Mouse (Mus musculus) WW6 (cell line): ENCODE data around the gene 4833439L19Rik.
"Not testable (repeated sequence)": the region's sequence is repeated elsewhere in the genome, so short reads cannot be mapped to it uniquely, and the experiment has no call there.

Source experiments
- DNase-seq: peaks from one replicate; pipeline ENCODE4 v3.0.0-alpha.2; 2013; ENCODE audit warnings: low read depth, low spot score

Gene 4833439L19Rik

DNA sequence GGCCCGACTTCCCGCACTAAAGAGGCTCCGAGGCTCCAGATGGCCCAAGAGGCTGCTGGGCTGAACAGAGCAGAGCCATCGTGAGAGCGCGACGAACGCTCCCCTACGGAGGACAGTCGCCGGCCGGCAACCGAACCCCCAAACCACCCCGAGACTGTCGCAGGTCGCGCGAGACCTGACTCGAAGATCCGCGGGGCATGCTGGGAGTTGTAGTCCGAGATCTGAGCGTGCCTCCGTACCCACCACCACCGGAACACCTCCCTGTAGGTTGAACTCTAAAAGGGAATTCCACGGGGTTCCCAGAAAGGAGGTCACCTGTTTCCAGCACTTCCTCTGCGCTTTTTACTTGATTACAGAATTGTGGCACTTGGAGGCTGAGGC lies at the start of gene 4833439L19Rik:
Gene 4833439L19Rik, minus strand, starts transcription at position 235 of the 381 bp plus-strand sequence.
- DNase-seq = peak; percentile 83

DNA sequence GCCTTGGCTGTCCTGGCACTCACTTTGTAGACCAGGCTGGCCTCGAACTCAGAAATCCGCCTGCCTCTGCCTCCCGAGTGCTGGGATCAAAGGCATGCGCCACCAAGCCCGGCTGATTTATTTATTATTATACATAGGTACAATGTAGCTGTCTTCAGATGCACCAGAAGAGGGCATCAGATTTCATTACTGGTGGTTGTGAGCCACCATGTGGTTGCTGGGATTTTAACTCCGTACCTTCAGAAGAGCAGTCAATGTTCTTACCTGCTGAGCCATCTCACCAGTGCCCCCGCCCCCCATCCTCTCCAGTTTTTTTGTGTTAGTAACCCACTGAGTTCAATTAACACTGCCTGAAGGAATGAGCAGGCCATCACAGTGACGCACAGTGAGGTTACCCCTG lies 47.9 kb upstream of the 4833439L19Rik start:
- DNase-seq = not testable (repeated sequence)

DNA sequence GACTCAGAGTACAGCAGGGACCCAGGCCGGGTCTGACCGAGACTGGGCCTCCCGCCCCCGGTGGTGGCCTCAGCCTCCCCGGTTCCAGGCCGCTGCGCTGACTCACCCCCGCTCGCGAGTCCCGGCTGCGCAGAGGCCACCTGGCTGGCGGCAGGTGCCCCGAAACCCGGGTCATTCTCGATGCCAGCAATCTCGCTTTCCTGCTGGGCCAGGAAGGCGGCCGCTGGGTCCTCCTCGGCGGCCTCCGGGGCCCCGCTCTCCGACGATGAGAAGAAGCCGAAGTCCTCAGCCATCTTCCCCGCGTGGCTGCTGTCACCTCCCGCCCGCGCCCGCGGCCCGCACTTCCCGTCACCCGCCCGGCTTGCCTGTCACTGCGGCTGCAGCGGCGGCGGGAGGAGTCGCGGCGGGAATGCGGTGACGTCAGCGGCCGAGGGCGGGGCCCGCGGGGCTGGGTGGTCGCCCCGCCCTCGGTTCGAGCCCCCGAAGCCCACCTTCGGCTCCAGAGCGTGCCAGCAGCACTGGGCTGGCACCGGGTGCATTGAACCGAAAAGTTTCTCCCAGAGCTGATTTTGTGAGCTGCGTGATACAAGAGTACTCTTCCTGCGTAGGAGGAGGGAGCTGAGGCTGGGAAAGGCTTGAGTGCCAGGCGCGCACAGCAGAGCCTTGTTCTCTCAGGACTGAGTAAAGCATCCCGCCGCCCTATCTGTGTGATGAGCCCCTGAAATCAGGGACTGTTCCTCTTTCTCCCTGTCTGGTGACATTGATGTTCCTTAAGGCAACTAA lies 45.9 kb upstream of the 4833439L19Rik start, which contains the start of gene Cltb:
Gene Cltb, minus strand, starts transcription at position 373 of the 783 bp plus-strand sequence.
- no peak for DNase-seq

DNA sequence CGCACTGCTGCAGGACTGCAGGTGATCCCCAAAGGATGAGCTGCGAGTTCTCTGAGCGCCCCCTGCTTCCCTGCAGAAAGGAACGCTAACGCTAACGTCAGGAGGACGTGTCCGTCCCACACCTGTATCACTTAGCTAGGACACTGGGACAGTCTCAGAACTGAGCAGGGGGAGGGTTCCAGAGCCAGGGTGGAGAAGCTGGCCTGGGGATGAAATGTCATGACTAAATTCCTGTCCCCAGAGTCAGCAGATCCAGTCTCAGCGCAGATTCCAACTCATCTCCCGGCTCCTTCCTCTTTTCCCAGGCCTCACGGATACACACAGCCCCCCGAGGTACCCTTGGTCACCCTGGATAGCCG lies 45.4 kb upstream of the 4833439L19Rik start:
- DNase-seq = no peak

DNA sequence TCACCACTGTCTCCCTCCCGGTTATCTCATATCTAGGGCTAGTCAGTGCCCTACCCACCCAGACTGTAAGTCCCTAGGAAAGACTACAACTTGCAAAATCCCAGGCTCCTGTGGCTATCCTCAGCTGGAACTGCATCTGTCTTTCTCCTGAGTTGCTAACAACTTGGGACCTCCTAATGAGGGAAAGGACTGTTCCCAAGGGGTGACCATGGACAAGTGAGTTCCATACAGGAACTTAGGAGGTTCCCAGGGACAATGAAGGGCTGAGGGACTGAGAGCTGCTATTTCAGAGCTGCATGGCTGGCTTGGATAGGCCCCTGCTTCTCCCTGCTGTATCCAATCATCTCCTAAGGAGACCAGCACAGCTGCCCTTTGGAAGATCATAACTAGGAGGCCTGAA lies 44.1 kb upstream of the 4833439L19Rik start:
- no peak for DNase-seq

DNA sequence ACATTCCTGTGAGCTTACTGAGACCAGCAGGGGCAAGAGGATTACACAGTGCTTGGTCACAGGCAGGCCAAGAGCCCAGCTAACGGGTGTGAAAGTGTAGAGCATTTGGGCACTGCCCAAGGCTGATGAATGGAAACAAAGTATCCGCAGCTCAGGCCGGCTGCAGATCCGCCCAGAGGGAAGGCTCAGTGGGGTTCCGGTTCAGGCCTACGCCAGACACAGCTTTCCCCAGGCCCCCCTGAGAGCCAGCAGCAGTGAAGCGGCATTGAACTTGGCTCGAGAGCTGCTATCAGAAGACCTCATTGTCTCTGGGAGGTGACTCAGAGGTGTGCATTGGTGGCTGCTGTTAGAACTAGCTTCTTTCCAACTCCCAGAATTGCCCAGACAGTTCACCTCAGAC lies 43.4 kb upstream of the 4833439L19Rik start:
- no peak for DNase-seq

DNA sequence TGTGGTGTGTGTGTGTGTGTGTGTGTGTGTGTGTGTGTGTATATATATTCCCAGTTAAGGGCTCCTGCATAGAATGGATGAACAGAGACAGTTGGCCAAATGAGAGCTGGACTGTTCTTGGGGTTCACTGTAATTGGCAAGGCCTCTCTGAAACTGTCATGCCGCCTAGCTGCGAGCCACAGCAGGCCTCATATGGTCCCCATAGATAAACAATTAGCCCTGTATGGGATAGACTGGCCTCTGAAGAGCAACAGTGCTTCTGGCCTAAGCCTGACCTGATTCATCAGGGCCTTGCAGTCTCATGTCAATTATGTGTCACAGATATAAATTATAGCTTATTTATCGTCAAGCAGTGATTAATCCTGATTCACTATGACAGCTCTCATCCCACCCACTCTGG lies 42.8 kb upstream of the 4833439L19Rik start:
- no peak for DNase-seq

DNA sequence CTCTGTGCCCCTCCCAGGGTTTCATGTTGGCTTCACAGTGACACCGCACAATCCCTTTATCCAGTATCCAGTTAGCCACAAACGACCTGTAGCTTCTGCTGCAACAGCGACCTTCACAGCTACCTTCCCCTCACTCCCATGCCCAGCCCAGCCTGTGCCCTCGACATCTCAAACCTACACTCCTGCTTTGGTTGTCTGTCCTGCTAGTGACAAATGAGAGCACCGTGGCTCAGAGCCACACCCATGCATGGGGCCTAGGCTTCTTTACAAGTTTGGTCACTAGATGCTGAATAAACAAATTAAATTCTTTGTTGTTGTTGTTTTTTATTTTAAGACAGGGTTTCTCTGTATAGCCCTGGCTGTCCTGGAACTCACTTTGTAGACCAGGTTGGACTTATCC lies 42.0 kb upstream of the 4833439L19Rik start:
- no peak for DNase-seq

DNA sequence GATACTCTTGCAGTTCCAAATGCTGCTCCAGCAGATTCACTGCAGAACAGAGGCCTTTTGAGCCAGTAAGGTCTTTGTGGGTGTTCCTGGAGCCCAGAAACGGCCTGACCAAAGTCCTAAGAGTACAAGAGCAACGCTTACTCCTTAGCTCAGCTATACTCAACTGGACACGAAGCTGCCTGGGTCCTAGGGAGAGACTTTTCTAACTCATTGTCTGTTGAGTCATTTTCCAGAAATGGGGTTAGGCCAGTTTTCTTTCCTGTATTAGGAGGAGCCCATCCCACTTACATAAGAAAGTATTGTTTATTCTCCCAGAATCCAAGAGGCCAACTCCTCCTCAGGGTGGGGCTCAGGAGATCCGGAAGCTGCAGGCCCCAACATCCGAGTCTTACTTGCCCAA lies 40.2 kb upstream of the 4833439L19Rik start:
- no peak for DNase-seq

DNA sequence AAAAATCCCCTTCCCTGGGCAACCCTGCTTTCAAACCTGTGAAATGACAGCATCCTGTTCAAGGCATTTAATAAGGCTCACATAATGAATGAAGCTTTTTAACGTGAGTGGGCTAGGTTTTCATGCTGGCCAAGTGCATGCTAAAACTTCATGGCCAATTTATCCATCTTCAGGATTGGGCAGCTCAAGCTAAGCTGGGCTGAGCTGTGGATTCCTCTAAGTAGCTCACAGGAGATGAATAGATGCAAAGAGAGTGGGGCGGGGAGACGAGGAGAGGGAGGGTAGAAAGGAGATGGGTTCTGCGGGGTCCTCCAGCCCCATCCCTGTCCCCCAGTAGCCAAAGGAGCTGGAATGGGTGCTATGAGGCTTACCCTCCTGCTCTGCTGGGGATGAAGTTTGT lies 39.0 kb upstream of the 4833439L19Rik start:
- no peak for DNase-seq

DNA sequence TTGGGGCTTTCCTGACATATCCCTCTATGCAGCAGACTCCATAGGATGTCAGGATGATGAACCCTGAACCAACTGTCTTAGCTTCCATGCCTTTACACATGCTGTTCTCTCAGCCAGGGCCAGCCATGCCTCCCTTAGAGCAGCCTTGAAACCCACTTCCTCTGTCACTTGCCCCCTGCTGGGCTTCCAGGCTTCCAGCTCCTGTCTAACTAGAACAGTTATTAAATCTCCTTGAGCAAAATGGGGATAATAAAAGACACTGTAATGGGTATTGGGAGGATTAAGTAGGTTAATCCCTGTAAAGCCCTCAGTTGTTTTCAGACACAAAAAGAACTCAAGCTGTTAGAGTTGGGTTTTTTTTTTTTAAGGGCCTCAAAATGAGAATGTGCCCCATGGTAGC lies 38.3 kb upstream of the 4833439L19Rik start:
- no peak for DNase-seq

DNA sequence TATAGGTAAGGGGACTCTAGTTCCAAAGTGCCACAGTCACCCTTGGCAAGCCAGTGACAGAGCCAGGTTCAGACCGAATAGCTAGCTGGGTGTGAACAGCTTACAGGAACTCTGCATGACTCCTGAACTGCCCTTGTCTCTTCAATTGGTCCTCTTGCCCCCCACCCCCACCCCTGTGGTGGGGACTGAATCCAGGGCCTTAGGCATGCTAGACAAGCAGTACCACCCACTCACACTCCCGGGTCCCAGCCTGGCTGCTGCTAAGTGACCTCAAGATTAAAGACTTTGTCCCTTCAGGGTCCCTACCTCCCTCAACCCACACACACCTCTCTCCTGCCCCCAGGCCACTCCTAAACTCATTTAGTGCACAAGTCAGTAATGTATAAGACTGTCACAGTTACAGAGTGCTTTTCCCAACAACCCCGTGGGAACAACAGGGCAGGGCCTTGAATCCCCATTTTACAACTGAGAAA lies 37.4 kb upstream of the 4833439L19Rik start:
- DNase-seq = no peak

DNA sequence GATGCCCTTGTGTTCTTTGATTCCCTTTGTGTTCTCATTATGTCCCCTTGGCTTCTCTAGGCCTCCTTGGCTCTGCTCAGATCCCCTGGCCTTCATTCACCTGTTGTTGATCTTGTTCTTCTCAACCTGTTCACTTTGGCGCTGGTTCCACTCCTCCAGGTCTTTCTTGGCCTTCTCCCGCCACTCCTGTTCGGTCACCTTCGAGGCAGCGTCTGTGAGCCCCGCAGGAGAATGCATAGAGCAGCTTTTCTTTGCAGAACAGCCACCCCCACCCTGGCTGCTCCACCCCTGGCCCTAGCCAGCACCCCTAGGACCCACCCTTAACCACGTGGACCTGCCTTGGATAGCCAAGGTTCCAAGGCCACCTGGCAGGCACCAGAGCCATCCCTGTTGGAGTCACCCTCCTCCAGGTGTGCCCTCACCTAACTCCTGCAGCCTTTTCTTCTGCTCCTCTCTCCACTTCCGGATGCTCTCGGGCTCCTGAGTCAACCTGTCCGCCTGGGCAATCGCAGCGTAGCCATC lies 33.4 kb upstream of the 4833439L19Rik start:
- no peak for DNase-seq

DNA sequence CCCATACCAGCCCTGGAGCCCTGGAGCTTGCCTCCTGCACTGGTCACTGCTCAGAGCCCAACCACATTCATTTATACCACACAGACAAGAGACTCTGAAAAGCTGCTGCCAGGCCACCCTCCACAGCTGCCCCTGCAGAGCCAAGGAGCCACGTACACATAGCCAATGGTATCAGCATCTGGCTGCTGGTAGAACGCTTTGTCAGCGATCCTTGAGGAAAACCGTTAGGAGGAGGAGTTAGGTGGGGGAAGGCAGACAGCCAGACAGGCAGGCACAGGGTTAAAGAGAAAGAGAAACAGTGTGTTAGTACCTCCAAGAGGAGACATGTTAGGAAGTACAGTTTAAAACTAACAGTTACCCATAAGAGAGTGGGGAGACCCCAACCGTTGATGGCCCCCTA lies 31.6 kb upstream of the 4833439L19Rik start:
- no peak for DNase-seq

DNA sequence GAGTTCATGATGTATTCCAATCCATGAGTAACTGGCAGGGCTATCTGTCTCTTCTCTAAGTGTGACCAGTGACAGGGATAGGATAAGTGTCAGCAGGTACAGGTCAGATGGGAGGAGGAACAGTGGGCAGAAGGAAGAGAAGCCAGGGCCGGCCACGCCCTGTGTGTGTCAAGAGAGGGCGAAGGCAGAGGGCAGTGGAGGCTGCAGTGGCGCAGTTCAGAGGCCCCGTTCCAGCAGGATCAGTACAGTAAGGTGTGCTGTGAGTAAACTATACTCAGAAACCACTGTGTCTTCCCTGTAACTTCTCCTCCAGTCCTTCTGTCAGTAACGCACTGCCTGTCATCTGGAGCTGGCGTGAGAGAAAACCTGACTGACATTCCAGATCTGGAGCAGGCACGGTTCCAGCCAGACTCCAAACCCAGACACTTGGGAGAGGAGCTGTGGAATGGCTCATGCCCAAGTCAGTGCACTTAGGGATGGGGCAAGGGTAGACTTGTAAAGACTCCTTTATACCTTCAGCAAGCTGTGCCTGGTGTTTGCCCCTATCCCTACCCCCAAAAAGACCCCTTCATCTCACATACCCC lies 31.0 kb upstream of the 4833439L19Rik start:
- DNase-seq = no peak

DNA sequence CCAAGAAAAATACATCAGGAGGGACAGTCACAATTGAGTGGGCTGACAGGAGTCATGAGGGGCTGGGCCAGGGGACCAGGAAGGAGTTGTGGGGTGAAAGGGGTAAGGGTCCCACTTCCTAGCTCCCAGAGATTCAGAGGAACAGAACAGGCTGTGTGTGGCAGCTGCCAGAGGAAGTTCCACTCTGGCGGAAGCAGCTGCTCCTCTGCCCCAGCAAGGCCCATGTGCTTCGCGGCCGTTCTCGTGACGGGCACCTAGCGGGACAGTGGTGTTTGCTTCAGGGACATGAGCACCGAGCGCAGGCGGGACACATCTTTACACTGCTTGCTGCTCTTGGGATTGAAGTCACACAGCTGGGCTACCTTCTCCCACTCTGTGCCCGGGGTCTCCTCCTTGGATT lies 28.4 kb upstream of the 4833439L19Rik start:
- no peak for DNase-seq

DNA sequence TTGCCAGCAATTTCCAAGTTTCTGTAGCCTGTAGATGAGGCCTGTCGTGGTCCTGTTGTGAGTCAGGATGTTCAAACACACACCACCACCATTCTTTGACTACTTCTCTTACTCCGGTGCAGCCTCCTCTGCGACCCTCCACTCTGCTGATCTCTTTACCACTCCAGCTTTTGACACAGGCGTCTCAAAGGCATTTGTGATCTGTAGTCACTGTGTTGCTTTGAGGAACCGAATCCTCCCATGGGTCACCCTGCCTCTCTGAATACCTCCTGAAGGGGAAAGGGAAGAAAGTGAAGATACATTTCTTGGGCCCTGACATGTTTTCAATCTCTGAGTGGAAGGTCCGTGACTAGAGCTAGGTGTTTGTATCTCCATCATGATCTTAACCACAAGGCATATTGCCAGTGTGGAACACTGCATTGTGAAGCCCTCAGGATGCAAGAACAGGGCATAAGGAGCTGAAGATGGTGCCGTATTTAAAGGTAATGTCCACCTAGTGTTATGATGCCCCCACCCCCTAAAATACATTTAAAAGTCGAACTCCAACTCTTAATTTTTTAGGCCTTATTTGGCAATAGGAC lies 26.6 kb upstream of the 4833439L19Rik start:
- DNase-seq = no peak

DNA sequence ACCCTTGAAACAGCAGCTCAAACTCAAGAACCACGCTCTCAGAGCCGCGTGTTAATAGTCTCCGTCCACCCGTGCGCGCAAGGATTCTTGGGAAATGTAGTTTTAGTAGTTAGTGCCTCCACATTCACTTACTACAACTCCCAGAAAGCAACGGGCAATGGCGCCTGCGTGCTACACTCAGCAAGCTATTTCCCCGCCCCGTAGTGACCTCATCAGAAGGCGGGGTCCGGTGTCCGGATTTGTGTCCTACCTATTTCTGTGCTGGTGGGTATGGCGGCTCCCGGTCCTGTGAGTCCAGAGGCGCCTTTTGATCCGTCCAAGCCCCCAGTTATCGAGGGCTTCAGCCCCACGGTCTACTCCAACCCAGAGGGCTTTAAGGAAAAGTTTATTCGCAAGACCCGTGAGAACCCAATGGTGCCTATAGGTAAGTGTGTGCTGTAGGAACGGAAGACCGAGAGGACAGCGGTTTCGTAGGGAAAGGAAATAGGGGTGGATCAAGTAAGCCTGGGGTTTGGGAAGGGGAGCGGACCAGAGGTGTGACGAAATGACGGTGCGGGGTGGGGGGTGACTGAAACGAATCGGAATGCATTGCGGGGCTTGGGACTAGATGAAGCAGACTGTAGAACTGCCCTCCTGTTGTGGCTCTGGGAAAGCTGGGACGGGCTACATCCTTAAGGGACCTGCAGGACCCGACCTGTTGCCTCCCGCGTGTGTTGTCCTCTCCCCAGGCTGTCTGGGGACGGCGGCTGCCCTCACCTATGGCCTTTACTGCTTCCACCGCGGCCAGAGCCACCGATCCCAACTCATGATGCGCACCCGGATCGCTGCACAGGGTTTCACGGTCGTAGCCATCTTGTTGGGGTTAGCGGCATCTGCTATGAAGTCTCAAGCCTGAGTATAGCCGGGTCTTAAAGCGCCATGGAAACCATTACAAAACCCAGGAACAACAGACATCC lies 25.0 kb upstream of the 4833439L19Rik start, which contains the start of the genes Nop16 and Higd2a:
Gene Nop16, minus strand, starts transcription at position 95 of the 956 bp plus-strand sequence.
Gene Higd2a, plus strand, starts transcription at position 212 of the 956 bp plus-strand sequence.
- DNase-seq = peak; percentile 95

DNA sequence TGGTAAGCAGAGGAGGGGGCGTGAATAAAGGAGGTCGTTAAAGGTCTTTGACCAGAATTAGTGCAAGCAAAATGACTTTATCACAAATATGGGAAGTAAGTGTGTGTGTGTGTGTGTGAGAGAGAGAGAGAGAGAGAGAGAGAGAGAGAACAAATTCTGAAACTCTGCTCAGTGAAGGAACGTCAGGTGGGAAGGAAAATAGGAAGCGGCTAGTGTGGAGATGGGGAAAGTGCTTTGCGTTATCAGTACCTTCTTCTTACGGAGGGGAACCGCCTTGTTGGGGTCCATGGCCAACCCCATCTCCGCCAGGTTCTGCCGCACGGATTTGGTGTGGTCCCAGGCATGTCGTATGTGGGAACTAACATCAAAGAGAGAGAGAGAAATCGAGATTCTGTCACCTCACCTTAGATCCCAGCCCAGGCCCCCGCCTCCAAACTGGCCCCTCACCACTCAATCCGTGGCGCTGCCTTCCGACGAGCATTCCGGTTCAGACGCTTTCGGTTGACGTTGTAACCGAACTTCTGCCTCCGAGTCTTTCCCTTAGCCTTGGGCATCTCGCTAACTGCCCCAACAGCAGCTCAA lies 24.3 kb upstream of the 4833439L19Rik start:
- no peak for DNase-seq

DNA sequence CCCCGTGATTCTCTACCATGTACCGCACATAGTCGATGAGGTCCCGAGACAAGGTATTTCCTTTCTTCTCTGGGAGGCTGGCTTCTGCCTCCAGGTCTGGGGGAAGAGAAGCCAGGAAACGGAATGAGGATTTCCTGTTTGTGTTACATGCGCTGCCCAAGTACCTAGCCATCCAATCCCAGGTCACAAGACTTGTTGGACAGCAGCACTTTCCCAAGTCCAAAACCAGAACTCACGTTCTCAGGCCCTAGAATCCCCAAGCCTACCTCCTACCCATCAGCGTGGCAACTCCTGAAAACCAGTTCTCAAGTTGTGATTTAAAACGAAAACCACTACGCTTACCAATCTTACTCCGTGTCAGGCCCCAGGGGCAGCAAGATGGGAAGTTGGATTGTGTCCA lies 20.6 kb upstream of the 4833439L19Rik start:
- no peak for DNase-seq

DNA sequence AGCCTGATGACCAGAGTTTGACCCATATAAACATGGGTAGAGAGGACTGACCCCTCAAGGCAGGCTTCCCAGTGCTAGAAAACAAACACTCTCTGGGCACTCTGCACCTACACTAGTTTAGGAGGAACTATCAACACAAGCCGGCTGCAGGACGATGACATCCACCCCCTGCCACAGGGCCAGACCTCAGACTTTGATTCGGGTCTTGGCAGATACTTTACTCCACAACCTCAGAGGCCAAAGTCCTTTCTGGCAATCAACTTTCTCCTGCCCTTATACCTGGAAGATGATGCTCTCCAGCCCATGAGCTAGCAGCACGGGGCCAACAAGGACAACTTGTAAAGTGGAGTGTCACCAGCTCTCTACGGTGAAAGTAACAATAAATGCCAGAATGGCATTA lies 17.6 kb upstream of the 4833439L19Rik start:
- DNase-seq = no peak
